Mouse (Mus musculus): ENCODE data around the gene Vav3. TPM values are rescaled to one million over a fixed set of nuclear protein-coding genes. Genes with fewer than 3 reads are reported as not detected.

Gene Vav3
- total RNA-seq, 2 experiments from 2014 or later: 15.5 to 25.7 TPM

DNA sequence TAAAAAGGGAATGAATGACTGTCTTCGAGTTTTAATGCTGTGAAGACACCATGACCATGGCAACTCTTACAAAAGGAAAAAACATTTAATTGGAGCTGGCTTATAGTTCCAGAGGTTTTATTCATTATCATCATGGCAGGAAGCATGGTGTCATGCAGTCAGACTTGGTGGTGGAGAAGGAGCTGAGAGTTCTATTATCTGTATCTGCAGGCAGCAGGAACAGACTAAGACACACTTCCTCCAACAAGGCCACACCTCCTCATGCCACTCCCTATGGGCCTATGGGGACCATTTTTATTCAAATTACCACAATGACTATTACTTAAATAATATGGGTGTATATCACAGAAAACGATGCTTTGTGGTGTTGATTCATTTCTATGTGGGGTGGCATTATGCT is 307.8 kb downstream of the Vav3 start:
- no peak for ATAC-seq (replicated peaks; ENCODE audit: low FRiP score, poor library complexity, severe bottlenecking)

DNA sequence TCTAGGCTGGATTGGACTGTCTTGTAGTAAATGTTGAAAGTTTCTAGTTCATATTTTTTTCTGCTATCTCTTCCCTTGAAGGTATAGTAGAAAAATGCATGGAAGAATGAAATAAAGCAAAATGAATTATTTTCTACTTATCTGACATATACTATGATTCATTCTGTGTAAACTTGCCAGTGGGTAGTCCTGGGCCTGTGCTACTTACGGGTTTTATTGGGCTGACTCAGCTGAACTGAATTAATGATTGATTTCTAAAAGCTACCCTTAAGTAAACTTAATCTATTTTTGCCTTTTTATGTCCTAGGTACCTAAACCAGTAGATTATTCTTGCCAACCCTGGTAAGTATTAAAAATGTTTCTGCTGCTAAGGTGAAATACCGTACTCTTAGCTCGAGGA is 311.0 kb downstream of the Vav3 start:
- no peak for ATAC-seq (replicated peaks; ENCODE audit: low FRiP score, poor library complexity, severe bottlenecking)

DNA sequence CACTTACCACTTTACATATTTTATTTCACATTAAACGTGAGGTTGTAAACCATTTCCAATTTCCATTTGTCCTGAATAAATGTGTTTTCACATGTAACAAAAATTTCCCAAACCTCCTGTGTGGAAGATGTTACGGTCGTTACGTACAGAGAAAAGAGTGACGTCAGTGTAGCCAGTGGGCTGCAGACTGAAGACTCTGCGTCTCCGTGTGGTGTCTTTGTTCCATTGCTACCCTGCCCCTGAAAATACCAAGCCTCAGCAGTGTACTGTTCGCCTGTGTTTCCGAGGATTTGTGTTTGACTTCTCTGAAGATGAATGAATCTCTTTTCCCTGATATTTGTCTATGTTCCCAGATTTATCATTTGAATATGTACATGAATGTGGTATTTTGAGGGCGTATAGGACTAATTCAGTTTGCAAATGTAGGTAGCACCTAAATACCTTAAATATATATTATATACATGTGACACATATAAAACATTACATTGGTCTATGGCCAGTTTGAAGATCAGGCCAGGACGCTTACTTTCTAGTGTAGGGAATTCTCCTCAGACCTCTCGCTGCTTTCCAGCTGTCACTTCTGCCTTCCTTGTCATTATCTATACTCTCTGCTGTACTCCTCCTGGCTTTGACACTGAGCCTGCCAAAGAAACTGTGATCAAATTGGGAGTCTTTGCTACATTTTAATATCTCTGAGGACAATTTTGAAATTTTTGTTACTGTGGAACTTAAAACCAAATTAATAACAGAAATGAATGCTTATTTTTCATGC is 312.6 kb downstream of the Vav3 start:
- no peak for ATAC-seq (replicated peaks; ENCODE audit: low FRiP score, poor library complexity, severe bottlenecking)

DNA sequence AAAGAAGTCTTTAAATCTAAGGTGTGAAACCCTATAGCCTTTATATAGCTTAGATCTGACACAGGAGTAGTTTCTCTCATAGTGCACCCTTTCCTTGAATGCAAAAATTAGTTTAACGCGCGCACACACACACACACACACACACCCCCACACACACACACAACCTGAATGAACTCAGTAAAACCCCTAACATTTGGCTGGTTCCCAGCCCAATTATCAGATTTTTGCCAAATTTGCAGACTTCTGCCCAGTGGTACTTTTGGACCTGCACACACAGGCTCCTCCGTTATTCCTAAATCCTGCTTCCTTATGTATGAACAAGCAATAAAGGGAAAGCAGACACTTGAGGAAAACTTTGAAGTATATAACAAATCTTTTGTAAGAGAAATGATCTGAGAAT is 313.9 kb downstream of the Vav3 start:
- ATAC-seq (replicated peaks; ENCODE audit: low FRiP score, poor library complexity, severe bottlenecking): no peak

DNA sequence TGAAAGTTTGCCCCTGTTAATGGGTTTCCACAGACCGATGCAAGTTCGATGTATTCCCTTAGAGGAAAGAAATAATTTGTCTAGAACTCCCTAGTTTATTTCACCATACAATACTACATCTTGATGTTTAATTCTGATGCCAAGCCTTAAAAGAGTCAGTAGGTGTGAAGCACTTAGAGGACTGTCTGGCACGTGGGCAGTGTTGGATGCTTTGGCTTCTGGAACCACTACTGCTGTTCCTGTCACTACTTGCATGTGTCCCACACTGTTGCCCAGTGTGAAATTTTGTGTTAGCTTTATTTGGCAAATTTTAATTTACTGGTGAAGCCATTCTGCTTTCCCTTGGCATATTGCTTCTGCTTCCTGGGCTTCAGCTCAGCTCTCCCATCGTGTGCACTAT is 331.3 kb downstream of the Vav3 start:
- ATAC-seq (replicated peaks; ENCODE audit: low FRiP score, poor library complexity, severe bottlenecking): no peak

DNA sequence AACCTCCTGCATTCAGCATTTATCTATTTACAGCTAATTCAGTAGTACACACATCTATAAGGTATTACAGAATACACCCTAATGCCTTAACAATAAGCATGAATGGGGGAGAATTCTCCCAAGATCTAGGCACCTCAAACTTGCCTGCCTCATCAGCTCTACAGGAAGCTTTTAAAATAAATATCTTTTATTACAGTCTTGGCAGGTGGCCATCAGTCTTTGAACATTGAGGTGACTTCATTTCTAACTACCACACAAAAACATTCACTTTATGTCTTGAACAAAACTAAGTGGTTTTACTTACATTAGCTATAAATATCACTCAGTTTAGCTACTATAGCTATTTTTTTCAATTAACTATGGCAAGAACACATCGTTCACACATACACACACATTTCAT is 332.5 kb downstream of the Vav3 start:
- no peak for ATAC-seq (replicated peaks; ENCODE audit: low FRiP score, poor library complexity, severe bottlenecking)

DNA sequence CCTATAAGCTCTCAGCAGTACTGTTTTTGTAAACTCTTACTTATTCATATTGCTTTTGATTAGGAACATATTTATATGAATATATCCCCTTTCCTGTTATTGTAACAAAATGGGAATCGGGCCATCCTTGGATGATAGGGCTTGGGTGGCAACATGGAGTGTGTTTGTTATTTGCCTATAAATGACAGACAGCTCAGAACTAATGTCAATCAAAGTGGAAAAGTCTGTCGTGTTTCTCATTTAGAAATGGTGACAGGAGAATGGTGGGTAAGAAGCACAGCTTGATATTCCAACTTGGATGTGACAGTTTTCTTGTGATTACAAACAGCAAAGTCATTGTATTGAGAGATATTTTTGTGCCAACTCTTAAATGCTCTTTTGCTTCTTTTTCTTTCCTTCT is 339.8 kb downstream of the Vav3 start:
- ATAC-seq (replicated peaks; ENCODE audit: low FRiP score, poor library complexity, severe bottlenecking): no peak

DNA sequence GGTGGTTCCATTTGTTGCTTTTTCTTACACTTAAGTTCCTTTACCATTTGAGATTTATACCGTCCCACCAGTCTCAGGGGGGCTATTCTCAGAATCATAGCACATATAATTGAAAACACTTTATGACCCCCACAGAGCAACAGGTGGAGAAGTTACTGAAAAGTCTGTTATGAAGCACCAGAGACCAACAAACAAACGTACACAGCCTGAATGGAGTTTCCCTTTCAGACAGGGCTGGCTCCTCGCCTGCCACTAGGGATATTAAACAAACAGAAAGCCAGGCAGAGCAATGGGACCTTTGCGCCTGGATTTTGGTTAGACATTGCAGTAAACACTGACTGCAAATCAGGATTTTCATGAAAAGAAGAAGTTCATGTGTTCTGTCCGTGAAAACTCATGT is 341.4 kb downstream of the Vav3 start:
- ATAC-seq (replicated peaks; ENCODE audit: low FRiP score, poor library complexity, severe bottlenecking): no peak

DNA sequence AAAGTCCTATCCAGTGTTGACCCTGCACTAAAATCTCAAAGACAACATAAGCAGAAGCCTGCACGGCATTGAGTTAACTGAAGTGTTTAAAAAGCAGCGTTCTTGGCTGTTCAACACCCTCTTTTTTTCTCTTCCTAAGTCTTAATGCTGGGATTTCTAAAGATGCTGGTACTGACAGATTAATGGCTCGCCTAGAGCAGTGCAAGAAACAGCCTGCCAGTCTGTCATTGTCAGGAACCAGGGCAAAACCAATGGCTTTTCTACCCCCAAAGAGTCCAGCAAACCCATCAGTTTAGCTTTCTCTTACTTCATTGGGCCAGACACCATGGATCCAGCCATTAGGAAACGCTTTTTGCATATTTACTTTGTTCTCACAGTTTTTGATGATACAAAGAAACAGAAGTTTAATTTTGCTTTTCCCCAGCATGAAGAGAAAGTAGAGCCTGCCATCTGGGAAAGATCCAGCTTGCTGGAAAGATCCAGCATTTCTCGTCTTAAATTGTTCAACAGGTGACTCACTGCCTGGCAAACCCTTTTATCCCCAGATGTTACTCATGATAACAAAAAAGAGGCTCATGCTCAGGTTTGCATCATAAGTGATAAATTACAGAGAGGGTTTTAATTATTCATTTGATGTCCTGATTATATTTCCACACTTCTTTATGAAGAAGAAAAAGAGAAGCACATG is 343.3 kb downstream of the Vav3 start:
- no peak for ATAC-seq (replicated peaks; ENCODE audit: low FRiP score, poor library complexity, severe bottlenecking)

DNA sequence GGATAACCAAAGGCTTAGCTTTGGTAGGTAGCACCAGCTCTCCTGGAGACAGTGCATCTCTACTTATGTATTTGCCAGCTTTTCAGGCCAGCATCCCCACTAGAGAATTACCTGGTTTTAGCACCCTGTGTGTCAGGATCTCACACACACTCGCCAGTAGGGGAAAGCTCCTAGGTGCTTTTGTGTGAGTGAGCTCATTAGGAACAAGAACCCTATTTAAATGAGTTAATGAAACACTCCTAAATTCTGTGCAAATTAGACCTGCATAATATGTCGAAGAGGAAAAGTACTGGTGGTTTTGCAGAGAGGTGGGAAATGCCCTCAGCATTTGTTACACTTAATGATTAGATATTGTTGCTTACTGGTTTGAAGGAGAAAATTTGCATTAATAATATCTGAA is 350.1 kb downstream of the Vav3 start:
- ATAC-seq (replicated peaks; ENCODE audit: low FRiP score, poor library complexity, severe bottlenecking): no peak

DNA sequence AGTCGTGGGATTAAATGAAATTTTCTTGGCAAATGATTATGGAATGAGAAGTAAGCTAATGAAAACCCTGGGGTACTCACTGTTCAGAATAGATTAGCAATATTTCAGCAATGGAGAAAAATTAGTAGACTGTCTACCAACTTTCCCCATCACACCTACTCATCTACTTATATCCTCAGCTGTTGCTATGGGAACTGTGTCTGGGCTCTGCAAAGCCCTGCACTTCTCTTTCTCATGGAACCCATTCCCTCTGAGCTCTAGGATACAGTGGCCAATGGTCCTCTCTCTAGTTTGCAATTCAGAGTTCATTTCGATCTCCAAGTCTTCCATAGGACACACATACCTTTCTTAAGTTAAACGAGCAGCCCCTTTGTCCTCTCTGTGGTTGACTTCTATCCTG is 352.2 kb downstream of the Vav3 start:
- ATAC-seq (replicated peaks; ENCODE audit: low FRiP score, poor library complexity, severe bottlenecking): no peak

DNA sequence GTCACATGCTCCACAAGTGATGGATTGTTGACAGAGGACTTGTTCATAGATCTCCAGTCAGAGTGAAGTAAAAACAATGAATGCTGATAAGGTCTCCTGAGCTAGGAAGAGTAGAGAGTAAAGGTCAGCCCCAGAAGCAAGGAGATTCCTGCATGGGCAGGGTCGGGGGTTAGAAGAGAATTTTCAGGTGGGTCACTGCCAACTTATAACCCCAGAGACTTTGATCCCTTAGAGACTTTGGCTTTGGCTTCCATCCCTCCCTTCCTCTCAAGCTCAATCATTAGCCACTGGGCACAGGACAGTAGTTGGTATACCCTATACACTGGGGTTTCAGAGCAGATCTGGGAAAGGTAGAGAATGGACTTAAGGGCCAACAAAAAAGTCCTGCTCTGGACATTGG is 360.8 kb downstream of the Vav3 start:
- no peak for ATAC-seq (replicated peaks; ENCODE audit: low FRiP score, poor library complexity, severe bottlenecking)

DNA sequence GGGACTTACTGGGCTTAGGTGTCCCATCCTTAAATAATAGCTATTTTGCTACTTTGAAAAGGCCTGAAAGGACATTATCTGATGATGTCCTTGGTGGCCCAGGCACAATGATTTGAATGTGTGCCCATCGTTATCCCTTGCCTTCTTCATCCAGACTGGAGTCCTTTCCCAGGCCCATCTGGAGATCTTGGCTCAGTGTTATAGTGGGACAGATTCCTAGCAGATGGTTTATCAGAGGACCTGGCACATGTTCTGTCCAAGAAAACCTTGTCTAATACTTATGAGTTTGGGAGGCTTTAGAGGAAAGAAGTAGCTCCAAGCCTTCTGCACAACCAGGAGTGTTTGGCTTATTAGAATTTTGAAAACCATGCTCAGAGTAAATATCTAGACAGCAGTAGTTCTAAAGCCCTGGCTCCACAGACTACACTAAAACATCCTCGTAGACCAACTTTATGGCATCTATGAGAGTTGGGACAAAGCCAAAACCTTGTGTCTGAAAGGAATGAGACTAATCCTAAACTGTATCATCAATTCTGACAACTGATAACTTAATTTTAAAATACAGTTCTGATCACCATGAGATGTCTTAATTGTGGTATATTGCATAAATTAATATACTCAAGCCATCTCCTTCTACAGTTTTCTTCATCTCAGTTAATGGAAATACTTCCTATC is 367.5 kb downstream of the Vav3 start:
- ATAC-seq (replicated peaks; ENCODE audit: low FRiP score, poor library complexity, severe bottlenecking): no peak

DNA sequence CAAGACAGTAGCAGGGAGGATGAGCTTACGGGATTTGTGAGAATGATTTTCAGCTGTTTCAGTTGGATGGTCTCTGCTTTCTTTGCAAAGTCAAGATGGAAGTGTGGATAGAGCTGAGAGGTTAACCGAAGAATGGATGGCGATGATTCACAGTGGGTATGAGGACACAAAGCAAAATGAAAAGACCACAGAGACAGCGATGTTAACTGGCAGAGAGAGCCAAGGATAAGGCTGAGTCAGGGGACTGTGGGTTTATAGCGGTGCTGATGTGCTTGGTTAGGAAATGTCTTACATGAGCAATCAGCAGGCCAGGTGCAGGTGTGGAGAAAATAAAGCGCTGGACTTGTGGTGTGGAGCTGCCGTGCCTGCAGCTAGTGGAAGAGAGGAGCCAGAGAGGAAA is 371.3 kb downstream of the Vav3 start:
- no peak for ATAC-seq (replicated peaks; ENCODE audit: low FRiP score, poor library complexity, severe bottlenecking)

DNA sequence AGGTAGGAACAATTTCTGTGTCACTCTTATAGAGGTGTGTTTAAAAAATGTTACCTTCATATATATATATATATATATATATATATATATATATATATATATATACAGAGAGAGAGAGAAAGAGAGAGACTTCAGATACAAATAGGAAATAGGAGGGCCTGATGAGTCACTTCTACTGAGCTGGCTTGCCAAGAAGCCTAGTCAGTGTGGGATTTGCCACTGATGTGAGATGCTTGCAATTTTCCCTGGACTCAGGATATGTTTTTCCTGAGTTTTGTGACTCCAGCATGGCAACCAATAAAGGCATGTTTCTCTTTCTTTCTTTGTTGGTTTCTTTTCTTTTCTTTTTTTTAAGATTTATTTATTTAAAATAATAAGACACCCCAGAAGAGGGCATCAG is 374.0 kb downstream of the Vav3 start:
- no peak for ATAC-seq (replicated peaks; ENCODE audit: low FRiP score, poor library complexity, severe bottlenecking)

DNA sequence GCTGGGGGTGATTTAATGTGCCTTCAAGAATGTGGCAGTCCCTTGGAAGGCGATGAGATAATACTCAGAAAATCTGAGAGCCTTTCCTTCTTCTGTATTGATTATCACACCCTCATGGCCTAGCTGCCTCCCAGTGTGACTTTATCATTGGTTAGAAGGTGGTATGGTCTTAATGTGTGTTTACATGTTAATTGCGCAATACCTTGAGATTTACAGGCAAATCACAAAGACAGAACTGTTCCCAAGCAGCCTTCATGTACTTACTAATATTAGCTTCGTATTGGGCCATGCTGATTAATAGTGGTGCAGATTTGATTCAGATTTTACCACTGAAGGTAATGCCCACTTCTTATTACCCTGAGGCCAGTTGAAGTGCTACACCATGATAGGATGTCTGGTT is 381.3 kb downstream of the Vav3 start:
- no peak for ATAC-seq (replicated peaks; ENCODE audit: low FRiP score, poor library complexity, severe bottlenecking)

DNA sequence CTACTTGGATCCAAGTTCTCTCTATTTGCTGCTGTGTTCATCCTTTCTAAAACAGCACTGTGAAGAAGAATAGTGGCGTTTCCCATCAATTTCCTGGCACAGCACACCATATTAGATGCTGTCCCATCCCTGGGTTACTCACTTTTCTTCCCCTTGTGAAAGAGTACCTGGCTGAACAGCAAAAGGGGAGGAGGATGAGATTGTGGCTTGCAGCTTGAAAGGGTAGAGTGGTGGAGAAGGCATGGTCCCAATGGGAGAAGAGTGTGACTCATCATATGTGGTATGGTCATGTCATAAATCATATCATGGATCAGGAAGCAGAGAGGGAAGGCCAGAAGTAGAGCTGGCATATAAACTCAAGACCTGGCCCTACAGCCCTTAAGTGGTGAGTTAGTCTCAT is 386.3 kb downstream of the Vav3 start:
- ATAC-seq (replicated peaks; ENCODE audit: low FRiP score, poor library complexity, severe bottlenecking): no peak

DNA sequence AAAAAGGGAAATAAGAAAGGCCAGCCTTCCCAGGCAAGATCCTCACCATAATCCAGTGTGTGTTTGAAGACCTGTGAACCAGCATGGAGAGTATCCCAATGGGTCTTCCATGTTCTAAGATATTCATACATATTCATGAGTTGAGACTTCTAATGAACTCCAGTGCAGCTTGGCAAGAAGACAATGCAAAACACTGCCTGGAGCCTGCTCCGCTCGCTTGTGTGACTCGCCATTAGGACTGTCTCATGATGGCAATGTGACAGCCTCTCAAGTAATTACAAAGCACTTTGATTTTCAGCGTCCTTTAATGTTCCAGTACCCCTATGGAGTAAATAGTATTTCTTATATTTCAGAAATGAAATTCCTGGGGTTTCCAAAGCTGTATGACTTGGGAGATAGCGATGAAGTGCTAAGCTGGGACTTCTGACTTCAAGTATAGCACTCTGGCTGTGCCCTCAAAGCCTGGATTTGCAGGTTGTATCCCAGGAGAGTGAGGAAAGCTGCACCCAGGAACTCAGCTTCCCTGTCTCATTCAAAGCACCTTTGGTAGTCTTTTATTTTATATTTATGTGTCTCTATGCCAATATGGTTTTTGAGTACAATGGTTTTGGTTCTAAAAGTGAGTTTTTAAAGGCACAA is 391.3 kb downstream of the Vav3 start:
- no peak for ATAC-seq (replicated peaks; ENCODE audit: low FRiP score, poor library complexity, severe bottlenecking)

DNA sequence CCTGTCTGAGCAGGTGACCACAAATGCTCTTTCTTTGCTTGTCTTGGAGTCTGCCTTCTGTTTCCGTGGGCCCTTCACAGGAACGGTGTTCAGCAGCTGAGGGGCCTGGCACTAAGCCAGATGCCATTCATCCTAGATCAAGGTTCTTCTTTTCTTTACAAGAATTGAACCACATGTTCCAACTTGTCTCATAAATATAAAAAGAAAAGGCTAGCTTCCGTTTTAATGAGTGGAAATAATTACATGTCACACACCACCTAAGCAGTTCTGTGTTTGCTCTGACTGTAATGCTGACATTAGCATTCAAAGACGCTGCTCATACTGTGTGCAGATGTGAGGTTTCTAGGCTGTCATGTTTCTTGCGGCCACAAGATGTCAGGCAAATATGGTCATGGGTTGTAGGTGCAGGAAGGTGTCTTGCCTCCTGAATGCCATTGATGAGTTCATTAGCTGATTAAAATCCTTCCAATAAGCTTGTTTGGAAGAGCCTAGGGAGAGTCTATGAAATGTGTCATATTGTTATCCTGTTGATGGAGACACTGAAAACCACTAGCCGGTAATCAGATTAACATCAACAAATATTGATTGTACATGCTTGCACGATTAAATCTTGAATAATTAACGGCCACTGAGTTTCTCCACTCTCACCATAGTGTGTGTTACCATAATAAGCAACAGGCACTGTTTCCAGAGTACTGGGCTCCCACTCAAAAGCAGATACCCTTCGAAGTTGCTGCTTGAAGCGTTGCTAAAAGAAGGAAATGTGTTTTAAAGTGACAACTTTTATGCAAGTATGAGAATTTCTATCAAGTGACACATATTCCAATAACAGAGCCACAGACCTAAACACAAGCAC is 392.1 kb downstream of the Vav3 start:
- ATAC-seq (replicated peaks; ENCODE audit: low FRiP score, poor library complexity, severe bottlenecking): no peak

Measured in erythroblast, adult 5-6 weeks (primary cell).